Mouse (Mus musculus): ENCODE results near the gene Rd3.

Rd3 gene

GRCm38 (mm10) chr1:191977187-191977586 is at the start of gene Rd3:
Gene Rd3 (plus strand): TSS chr1:191977370.
- DNase-seq (ENCODE audit: low spot score) = no peak

DNA sequence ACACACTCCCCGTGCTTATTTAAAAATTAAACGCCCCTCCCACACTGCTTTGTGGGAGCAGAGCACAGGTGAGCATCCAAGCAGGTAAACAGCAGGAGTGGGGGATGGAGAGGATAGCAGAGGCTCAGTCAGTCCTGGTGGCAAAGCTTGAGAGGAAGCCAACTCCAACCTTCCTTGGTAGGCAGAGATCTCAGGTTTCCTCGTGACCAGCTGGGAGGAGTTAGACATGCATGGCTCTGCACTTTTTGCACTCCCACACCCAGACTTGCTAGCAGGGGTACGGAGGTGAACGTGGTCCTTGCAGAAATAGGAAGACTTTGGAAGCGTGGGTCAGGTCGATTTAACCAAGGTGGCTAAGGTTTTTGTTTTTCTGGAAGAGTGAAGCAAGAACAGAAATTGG is 48.8 kb upstream of the Rd3 start:
- DNase-seq (ENCODE audit: low spot score) = no peak

GRCm38 (mm10) chr1:191929065-191929464 is 48.1 kb upstream of the Rd3 start:
- DNase-seq (ENCODE audit: low spot score) = no peak

GRCm38 (mm10) chr1:191929897-191930524 is 47.2 kb upstream of the Rd3 start:
- DNase-seq (ENCODE audit: low spot score) = no peak

- DNase-seq (ENCODE audit: low spot score) = no peak
Observed at GRCm38 (mm10) chr1:191930525-191931105, 46.6 kb upstream of the Rd3 start.

GRCm38 (mm10) chr1:191932286-191932985 is 44.7 kb upstream of the Rd3 start:
- no peak for DNase-seq (ENCODE audit: low spot score)

GRCm38 (mm10) chr1:191932986-191933632 is 44.1 kb upstream of the Rd3 start:
- no peak for DNase-seq (ENCODE audit: low spot score)

DNA sequence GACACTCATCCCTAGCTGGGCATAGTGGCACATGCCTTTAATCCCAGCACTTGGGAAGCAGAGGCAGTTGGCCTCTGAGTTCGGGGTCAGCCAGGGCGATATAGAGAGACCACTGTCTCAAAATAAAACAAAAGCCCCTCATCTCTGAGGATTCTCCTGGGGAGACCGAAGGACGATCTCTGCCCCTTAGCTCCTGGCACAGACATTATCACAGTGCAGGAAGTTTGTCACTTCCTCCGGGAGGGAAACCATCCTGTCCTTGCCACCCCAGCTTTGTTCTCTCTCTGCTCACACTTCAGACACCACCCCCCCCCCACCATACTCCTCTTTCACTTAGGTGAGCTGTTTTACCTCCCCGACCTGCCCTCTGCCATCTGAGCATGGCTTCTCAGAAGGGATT is 33.5 kb upstream of the Rd3 start:
- no peak for DNase-seq (ENCODE audit: low spot score)

- DNase-seq (ENCODE audit: low spot score) = no peak
Observed at GRCm38 (mm10) chr1:191945341-191945740, 31.8 kb upstream of the Rd3 start.

GRCm38 (mm10) chr1:191945756-191946155 is 31.4 kb upstream of the Rd3 start:
- no peak for DNase-seq (ENCODE audit: low spot score)

DNA sequence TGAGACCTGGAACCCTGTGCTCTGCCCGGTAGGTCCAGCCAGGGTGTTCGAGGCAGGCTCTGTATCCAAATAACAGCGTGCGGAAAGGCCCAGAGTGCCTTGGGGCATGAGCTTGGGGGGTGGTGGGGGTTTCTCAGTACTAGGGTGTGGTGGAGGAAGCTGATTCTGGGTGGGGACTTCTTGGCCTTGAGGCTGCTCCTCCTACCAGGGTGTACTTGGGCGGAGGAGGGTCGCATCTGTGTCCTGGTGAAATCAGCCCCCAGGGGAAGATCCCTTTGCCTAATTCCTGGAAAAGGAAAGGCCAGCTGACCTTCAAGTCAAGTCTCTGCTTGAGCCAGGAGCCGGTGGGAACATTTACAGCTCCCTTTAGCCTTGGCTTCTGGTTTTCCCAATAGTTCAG is 30.9 kb upstream of the Rd3 start:
- DNase-seq (ENCODE audit: low spot score) = no peak

DNA sequence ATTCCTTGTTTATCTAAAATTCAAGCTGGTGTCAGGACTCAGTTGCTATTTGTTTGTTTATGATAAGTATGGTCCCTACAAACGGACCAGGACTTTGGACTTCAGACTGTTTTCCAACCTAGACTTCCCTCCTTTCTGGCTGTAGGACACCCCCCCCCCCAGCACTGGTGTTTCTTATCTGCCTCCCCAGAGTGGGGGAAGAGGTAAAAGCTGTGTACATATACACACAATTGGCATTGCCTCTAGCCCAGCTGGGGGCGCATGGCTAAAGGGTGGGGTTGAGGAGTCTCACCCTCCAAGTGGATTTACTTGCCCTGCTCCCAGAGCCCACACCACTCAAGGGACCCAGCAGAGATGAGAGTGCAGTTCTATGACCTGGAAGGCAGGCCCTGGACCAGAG is 30.3 kb upstream of the Rd3 start:
- no peak for DNase-seq (ENCODE audit: low spot score)

GRCm38 (mm10) chr1:191947796-191948195 is 29.4 kb upstream of the Rd3 start:
- DNase-seq (ENCODE audit: low spot score) = no peak

- DNase-seq (ENCODE audit: low spot score) = no peak
Observed at GRCm38 (mm10) chr1:191948600-191948999, 28.6 kb upstream of the Rd3 start.

- no peak for DNase-seq (ENCODE audit: low spot score)
Observed at GRCm38 (mm10) chr1:191950611-191951010, 26.6 kb upstream of the Rd3 start.

GRCm38 (mm10) chr1:191952733-191953335 is 24.3 kb upstream of the Rd3 start:
- DNase-seq (ENCODE audit: low spot score) = no peak

DNA sequence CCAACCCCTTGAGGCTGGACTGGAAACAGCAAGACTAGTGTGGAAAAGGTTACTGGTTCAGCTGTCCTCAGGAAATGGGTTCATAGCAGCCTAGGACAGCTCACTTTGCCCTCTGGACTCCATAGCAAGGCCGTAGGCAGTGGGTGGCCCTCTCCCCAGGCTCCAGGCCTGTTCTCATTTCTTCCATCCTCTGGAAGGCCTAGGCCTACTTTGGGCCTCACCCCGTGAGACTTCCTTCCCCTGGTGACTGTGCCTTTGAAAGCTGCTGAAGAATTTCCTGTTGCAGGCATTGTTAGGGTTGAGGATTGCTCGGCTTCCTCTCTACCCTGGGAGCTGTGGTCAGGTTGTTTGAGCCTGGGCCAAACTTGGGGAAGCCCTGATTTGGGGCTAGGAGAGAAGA is 22.1 kb upstream of the Rd3 start:
- peak; percentile 45 for DNase-seq (ENCODE audit: low spot score)

- DNase-seq (ENCODE audit: low spot score) = peak; percentile 42
Observed at GRCm38 (mm10) chr1:191956261-191956660, 20.9 kb upstream of the Rd3 start.

GRCm38 (mm10) chr1:191956871-191957270 is 20.3 kb upstream of the Rd3 start:
- DNase-seq (ENCODE audit: low spot score) = no peak

DNA sequence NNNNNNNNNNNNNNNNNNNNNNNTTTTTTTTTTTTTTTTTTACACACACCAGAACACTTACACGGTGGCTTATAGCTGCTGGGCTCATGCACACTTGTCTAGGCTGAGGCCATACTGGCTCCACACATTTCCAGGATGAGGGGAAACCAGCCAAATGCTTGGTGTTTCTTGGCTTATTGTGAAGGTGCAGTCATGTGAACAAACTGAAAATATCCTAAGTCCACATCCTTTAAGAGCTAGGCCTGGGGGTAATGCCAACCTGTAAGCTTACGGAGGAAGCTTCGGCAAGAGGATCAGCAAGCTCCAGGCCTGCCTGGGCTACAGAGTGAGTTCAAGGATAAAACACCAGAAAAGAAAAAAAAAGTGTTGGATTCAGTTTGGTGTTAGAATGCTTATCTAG is 19.8 kb upstream of the Rd3 start:
- DNase-seq (ENCODE audit: low spot score) = no peak

GRCm38 (mm10) chr1:191960946-191961345 is 16.2 kb upstream of the Rd3 start:
- DNase-seq (ENCODE audit: low spot score) = no peak

- DNase-seq (ENCODE audit: low spot score) = no peak
Observed at GRCm38 (mm10) chr1:191963413-191963812, 13.8 kb upstream of the Rd3 start.
